Mouse (Mus musculus): Measurements from ENCODE around the gene Prdm1. TPM values are rescaled to one million over a fixed set of nuclear protein-coding genes. Genes with fewer than 3 reads are reported as not detected.
A peak's percentile ranks its signal among the peaks of the same experiment; 100 is the strongest.

Gene Prdm1
- polyA plus RNA-seq, 1 experiment from 2014 or later = 2.8 TPM

DNA sequence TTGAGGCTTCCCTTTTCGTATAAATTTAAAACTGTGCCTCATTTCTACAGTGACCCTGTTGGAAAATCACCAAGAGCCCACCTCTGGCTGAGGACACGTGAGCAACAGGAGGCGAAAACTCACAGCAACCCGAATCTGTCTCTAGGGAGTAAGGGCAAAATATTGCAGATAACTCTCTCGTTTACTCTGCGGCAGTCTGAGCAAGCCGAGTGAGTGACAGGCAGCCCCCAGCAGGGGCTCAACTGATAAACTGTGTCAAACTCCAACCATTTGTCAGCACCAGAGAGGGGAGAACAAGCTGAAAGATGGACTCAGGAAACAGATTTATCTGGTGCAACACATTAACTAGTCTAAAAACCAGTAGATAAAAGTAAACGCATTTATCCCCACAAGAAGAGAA, 62.7 kb downstream of the Prdm1 start:
- Histone ChIP-seq H3K4me1 (ENCODE audit: control insufficient read depth, insufficient read depth, low read length) (no peaks in the 10 kb centered on the region), H3K4me3 (ENCODE audit: low read depth, low read length) (no peak overlapping the region), H3K27me3 (ENCODE audit: control insufficient read depth, insufficient read depth, low read length) (peaks cover 14% of the 10 kb centered on the region), H3K4me2 (replicated peaks; ENCODE audit: low read depth, low read length) (no peak overlapping the region), H3K9ac (replicated peaks; ENCODE audit: low read depth, low read length) (no peak overlapping the region), H3K9me3 (ENCODE audit: control insufficient read depth, low read depth, low read length) (no peaks in the 10 kb centered on the region), H3K36me3 (ENCODE audit: control insufficient read depth, insufficient read depth, low read length) (no peaks in the 10 kb centered on the region), H3K27ac (ENCODE audit: low read length) (no peak overlapping the region)
- WGBS = 9% methylated on average over 8 of the region's 8 CpGs
- ATAC-seq (ENCODE audit: insufficient number of reproducible peaks, insufficient read depth, low FRiP score, low read depth) = no peak

DNA sequence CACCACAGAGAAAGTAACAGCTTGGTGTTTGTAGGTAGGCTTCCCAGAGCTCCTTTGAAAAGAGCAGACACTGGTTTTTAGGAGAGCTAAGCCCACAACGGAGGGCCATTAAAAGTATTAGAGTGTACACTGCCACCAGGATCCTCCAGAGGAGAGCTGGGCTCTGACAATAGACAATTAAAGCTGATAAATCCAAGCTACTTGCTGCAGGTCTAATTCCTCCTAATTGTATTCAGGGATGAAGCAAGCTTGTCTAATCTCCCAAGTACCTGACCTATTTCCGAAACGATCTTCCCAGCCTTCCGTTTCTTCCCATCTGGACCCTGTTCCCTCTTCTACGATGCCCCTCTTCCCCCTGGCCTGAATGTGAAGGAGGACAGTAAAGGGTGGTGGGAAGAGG, 63.7 kb downstream of the Prdm1 start:
- H3K27me3 ChIP-seq (ENCODE audit: control insufficient read depth, insufficient read depth, low read length) = peaks cover 14% of the 10 kb centered on the region
- no peak overlapping the region for H3K9ac ChIP-seq (replicated peaks; ENCODE audit: low read depth, low read length)
- H3K4me1 ChIP-seq (ENCODE audit: control insufficient read depth, insufficient read depth, low read length) = no peaks in the 10 kb centered on the region
- no peak overlapping the region for H3K4me3 ChIP-seq (ENCODE audit: low read depth, low read length)
- H3K4me2 ChIP-seq (replicated peaks; ENCODE audit: low read depth, low read length) = no peak overlapping the region
- no peaks in the 10 kb centered on the region for H3K9me3 ChIP-seq (ENCODE audit: control insufficient read depth, low read depth, low read length)
- WGBS = 59% methylated on average over 5 of the region's 5 CpGs
- H3K27ac ChIP-seq (ENCODE audit: low read length) = no peak overlapping the region
- H3K36me3 ChIP-seq (ENCODE audit: control insufficient read depth, insufficient read depth, low read length) = no peaks in the 10 kb centered on the region
- ATAC-seq (ENCODE audit: insufficient number of reproducible peaks, insufficient read depth, low FRiP score, low read depth) = no peak

DNA sequence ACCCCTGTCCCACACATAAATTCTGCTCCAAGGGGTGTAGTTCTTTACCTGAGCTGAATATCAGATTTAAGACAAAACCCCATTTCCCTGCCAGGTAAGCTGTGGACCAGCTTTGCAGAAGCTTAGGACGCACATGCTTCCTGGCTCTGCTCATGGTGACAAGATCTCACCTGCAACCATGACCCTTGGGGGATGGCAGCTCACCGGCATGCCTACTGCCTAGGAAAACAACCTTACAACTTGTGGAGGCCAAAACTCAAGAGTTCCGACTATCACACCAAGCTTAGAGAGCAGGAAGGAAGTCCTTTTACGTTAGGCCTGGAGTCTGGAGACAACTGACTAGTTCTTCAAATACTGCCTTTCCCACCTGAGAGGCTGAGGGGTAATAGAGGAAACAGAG, 64.4 kb downstream of the Prdm1 start:
- Histone ChIP-seq H3K9me3 (ENCODE audit: control insufficient read depth, low read depth, low read length) (no peaks in the 10 kb centered on the region), H3K4me3 (ENCODE audit: low read depth, low read length) (no peak overlapping the region), H3K9ac (replicated peaks; ENCODE audit: low read depth, low read length) (no peak overlapping the region), H3K27ac (ENCODE audit: low read length) (no peak overlapping the region), H3K4me1 (ENCODE audit: control insufficient read depth, insufficient read depth, low read length) (no peaks in the 10 kb centered on the region), H3K4me2 (replicated peaks; ENCODE audit: low read depth, low read length) (no peak overlapping the region), H3K36me3 (ENCODE audit: control insufficient read depth, insufficient read depth, low read length) (no peaks in the 10 kb centered on the region), H3K27me3 (ENCODE audit: control insufficient read depth, insufficient read depth, low read length) (peaks cover 14% of the 10 kb centered on the region)
- WGBS = 78% methylated on average over 4 of the region's 4 CpGs
- no peak for ATAC-seq (ENCODE audit: insufficient number of reproducible peaks, insufficient read depth, low FRiP score, low read depth)

DNA sequence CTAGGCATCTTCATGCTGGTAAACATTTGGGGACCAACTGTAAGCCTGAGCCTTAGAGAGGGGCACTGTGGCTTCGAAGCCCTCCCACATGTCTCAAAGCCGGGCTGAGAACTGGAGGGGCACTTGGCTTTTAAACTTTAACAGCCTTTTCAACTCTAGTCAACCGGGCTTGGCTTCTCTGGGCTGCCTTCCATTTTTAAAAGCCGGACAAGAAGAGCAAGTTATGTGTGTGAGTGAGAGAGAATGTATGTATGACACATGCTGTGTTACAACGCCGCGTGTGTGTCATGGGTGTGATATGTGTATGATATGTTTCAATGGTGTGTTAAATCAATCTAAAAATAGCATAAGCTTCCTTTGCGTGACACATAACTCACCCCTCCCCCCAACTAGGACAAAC, 66.0 kb downstream of the Prdm1 start:
- H3K27ac ChIP-seq (ENCODE audit: low read length) = no peak overlapping the region
- no peaks in the 10 kb centered on the region for H3K9me3 ChIP-seq (ENCODE audit: control insufficient read depth, low read depth, low read length)
- peaks cover 14% of the 10 kb centered on the region for H3K27me3 ChIP-seq (ENCODE audit: control insufficient read depth, insufficient read depth, low read length)
- no peaks in the 10 kb centered on the region for H3K36me3 ChIP-seq (ENCODE audit: control insufficient read depth, insufficient read depth, low read length)
- H3K9ac ChIP-seq (replicated peaks; ENCODE audit: low read depth, low read length) = no peak overlapping the region
- H3K4me1 ChIP-seq (ENCODE audit: control insufficient read depth, insufficient read depth, low read length) = peaks cover 3% of the 10 kb centered on the region; the same call in 1 of the 2 replicates
- H3K4me3 ChIP-seq (ENCODE audit: low read depth, low read length) = no peak overlapping the region
- WGBS = 87% methylated on average over 8 of the region's 8 CpGs
- ATAC-seq (ENCODE audit: insufficient number of reproducible peaks, insufficient read depth, low FRiP score, low read depth) = no peak
- H3K4me2 ChIP-seq (replicated peaks; ENCODE audit: low read depth, low read length) = no peak overlapping the region

DNA sequence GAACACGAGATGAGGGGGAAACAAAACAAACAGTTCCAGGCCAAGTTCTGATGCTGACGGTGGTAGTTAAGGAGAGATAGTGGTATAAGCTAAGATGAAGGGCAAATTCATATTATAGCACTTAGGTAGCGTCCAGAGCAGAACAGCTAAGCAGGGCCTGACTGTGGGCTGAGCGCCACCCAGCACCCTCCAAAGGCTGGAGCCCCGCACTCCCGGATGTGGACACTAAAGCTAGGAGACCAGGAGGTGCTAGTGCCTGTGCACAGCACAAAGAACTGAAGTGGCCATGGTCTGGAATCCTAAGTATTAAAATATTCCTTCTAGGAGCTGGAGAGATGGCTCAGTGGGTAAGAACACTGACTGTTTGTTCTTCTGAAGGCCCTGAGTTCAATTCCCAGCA, 67.2 kb downstream of the Prdm1 start:
- Histone ChIP-seq H3K4me3 (ENCODE audit: low read depth, low read length) (no peak overlapping the region), H3K4me1 (ENCODE audit: control insufficient read depth, insufficient read depth, low read length) (peaks cover 3% of the 10 kb centered on the region; the same call in 1 of the 2 replicates), H3K27ac (ENCODE audit: low read length) (no peak overlapping the region), H3K36me3 (ENCODE audit: control insufficient read depth, insufficient read depth, low read length) (no peaks in the 10 kb centered on the region), H3K9me3 (ENCODE audit: control insufficient read depth, low read depth, low read length) (no peaks in the 10 kb centered on the region), H3K9ac (replicated peaks; ENCODE audit: low read depth, low read length) (no peak overlapping the region), H3K27me3 (ENCODE audit: control insufficient read depth, insufficient read depth, low read length) (peaks cover 9% of the 10 kb centered on the region), H3K4me2 (replicated peaks; ENCODE audit: low read depth, low read length) (no peak overlapping the region)
- WGBS = 92% methylated on average over 6 of the region's 6 CpGs
- no peak for ATAC-seq (ENCODE audit: insufficient number of reproducible peaks, insufficient read depth, low FRiP score, low read depth)

DNA sequence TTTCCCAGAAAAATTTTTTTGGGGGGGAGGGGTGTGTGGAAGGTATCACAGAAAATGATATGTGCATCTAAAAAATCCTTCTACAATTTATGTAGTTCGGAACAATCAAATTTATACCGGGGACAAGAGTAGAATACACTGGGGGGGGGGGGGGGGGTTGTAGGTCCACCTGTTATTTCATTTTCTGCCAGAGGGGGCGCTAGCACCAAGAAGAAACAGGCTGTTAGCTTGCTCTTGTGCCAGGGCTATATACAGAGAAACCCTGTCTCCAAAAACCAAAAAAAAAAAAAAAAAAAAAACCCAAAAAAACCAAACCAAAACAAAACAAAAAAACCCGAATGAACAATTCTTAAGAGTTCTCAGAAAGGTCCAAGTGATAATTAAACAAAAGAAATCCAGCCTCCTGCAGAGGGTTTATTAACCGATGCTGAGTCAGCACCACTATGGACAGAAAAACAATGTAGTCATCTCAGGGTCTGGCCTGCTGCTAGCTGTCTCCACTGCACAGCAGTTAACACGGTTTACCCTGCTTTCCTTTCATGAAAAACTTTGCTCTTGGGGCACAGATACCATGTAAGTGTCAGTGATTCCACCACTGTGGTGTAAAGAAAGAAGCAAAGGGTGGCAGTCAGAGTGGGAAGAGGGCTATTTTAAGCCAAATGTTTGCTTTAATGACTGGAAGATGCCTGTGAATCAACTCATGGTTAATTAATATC, 68.0 kb downstream of the Prdm1 start:
- no peak overlapping the region for H3K9ac ChIP-seq (replicated peaks; ENCODE audit: low read depth, low read length)
- no peaks in the 10 kb centered on the region for H3K36me3 ChIP-seq (ENCODE audit: control insufficient read depth, insufficient read depth, low read length)
- H3K4me3 ChIP-seq (ENCODE audit: low read depth, low read length) = no peak overlapping the region
- H3K9me3 ChIP-seq (ENCODE audit: control insufficient read depth, low read depth, low read length) = no peaks in the 10 kb centered on the region
- H3K27ac ChIP-seq (ENCODE audit: low read length) = no peak overlapping the region
- peaks cover 9% of the 10 kb centered on the region for H3K27me3 ChIP-seq (ENCODE audit: control insufficient read depth, insufficient read depth, low read length)
- peaks cover 3% of the 10 kb centered on the region; the same call in 1 of the 2 replicates for H3K4me1 ChIP-seq (ENCODE audit: control insufficient read depth, insufficient read depth, low read length)
- no peak for ATAC-seq (ENCODE audit: insufficient number of reproducible peaks, insufficient read depth, low FRiP score, low read depth)
- H3K4me2 ChIP-seq (replicated peaks; ENCODE audit: low read depth, low read length) = no peak overlapping the region
- 22% methylated on average over 6 of the region's 6 CpGs for WGBS

DNA sequence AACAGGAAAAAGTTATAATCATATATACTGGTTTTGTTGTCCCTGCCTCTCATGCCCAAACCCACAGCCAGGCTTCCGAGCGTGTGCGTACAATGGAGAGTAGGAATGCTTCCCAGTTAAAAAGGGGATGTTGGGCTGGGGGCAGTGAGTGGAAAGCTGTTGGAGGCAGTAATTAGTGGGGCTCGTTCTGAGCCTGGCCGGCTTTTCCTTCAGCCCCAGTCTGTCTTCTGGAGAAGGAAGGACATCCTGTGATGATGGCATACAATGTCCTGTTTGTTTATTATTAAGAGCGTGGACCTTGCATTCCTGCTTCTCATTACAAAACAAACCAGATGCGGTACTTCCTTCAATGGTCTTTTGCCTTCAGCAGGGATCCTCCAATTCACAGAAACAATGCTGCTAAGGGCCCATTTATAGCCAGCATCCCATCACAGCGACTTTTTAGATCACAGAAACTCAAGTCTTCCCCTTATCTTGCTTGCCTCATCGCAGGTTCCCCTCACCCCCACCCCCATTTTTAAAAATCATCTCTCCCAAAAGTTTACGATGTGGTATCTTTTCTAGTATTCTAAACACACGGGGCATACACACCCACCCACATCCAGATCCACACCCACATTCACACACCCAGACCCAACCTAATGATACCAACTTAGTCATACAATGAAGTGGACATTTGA, 68.8 kb downstream of the Prdm1 start:
- no peak overlapping the region for H3K27ac ChIP-seq (ENCODE audit: low read length)
- WGBS = 11% methylated on average over 11 of the region's 11 CpGs

DNA sequence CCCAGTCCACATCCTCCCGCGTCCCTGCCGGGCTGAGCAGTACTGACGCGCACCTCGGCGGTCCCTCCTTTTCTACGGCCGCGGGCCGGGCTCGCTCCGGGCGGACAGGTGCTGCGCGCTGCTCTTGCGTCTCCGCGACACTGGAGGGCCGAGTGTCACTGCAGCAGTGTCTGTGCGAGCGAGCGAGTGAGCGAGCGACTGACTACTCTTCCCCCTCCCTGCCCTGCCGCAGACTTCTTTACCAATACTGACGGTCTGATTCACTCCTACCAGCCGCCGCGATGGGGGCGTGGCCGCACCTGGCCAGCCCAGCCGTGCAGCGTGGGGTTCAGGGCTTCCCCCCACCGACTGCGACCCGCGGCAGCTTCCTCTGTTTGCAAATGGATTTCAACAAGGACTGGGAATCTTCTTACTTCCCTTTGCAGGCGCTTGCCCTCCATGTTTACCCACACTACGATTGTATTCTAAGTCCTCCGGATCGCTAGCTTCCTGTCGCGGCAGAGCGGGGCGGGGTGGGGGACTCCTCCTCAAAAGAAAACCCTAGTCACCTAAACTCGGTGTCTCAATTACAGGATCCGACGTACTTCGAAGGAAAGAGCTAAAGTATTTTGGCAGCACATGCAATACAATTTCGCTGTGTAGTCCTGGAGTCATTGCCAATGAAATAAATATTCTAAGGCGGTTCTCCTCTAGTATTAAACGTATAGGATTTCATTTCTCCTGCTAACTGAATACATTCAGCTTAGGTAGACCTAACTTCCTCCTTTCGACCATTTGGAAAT, 69.6 kb downstream of the Prdm1 start:
- peaks cover 3% of the 10 kb centered on the region; the same call in 1 of the 2 replicates for H3K4me1 ChIP-seq (ENCODE audit: control insufficient read depth, insufficient read depth, low read length)
- no peak overlapping the region for H3K9ac ChIP-seq (replicated peaks; ENCODE audit: low read depth, low read length)
- whole genome bisulfite sequencing = under 1% methylated on average over 54 of the region's 54 CpGs
- ATAC-seq (ENCODE audit: insufficient number of reproducible peaks, insufficient read depth, low FRiP score, low read depth) = peak; percentile 86
- peak overlapping the region; percentile 46 for H3K4me3 ChIP-seq (ENCODE audit: low read depth, low read length)
- no peaks in the 10 kb centered on the region; the same call in 1 of the 2 replicates for H3K27me3 ChIP-seq (ENCODE audit: control insufficient read depth, insufficient read depth, low read length)
- no peak overlapping the region for H3K27ac ChIP-seq (ENCODE audit: low read length)
- H3K4me2 ChIP-seq (replicated peaks; ENCODE audit: low read depth, low read length) = peak overlapping the region; percentile 77
- no peaks in the 10 kb centered on the region for H3K36me3 ChIP-seq (ENCODE audit: control insufficient read depth, insufficient read depth, low read length)
- H3K9me3 ChIP-seq (ENCODE audit: control insufficient read depth, low read depth, low read length) = no peaks in the 10 kb centered on the region

More for the DNA sequence above, 68.8 kb downstream of the Prdm1 start:
- H3K4me1 ChIP-seq (ENCODE audit: control insufficient read depth, insufficient read depth, low read length) = peaks cover 3% of the 10 kb centered on the region; the same call in 1 of the 2 replicates
- H3K9ac ChIP-seq (replicated peaks; ENCODE audit: low read depth, low read length) = no peak overlapping the region
- peak overlapping the region; percentile 77 for H3K4me2 ChIP-seq (replicated peaks; ENCODE audit: low read depth, low read length)
- no peaks in the 10 kb centered on the region for H3K36me3 ChIP-seq (ENCODE audit: control insufficient read depth, insufficient read depth, low read length)
- peaks cover 3% of the 10 kb centered on the region; the same call in 1 of the 2 replicates for H3K27me3 ChIP-seq (ENCODE audit: control insufficient read depth, insufficient read depth, low read length)
- no peak for ATAC-seq (ENCODE audit: insufficient number of reproducible peaks, insufficient read depth, low FRiP score, low read depth)
- H3K4me3 ChIP-seq (ENCODE audit: low read depth, low read length) = no peak overlapping the region
- H3K9me3 ChIP-seq (ENCODE audit: control insufficient read depth, low read depth, low read length) = no peaks in the 10 kb centered on the region

Data from stomach, embryonic 14.5 days (tissue).